In genomic region chr1:92776353-92776752, GRCm38 (mm10) we compare ENCODE assay signal across 24 mouse cellular contexts.
"Had no signal": no experiment of that assay in that cellular context is flagged by ENCODE, and none has a peak within 500 bp of the region (broad histone marks: within the 10 kb centered on the region; RNA-seq: fewer than 3 reads in every experiment).

No protein-coding gene starts in this region.

- H3K4me2 ChIP-seq: liver, embryonic 15.5 days; lung, embryonic 15.5 days; midbrain, embryonic 12.5 days; neural tube, embryonic 13.5 days; neural tube, embryonic 15.5 days; stomach, embryonic 15.5 days had no signal

- H3K4me3 ChIP-seq: liver, embryonic 15.5 days; lung, embryonic 15.5 days; megakaryocyte, embryonic 14.5 days; midbrain, embryonic 12.5 days; neural tube, embryonic 13.5 days; neural tube, embryonic 15.5 days; stomach, embryonic 15.5 days had no signal

- H3K4me1 ChIP-seq: neural tube, embryonic 13.5 days had no signal

- H3K27ac ChIP-seq: liver, embryonic 15.5 days; lung, embryonic 15.5 days; macrophage; midbrain, embryonic 12.5 days; neural tube, embryonic 13.5 days; neural tube, embryonic 15.5 days; stomach, embryonic 15.5 days; stomach, postnatal 0 days had no signal

- H3K36me3 ChIP-seq: liver, embryonic 15.5 days; lung, embryonic 15.5 days; midbrain, embryonic 12.5 days; neural tube, embryonic 13.5 days; neural tube, embryonic 15.5 days; stomach, embryonic 15.5 days had no signal

- ATAC-seq: liver, postnatal 0 days; lung, postnatal 0 days; midbrain, embryonic 16.5 days had no signal

- H3K27me3 ChIP-seq: liver, embryonic 15.5 days; neural tube, embryonic 13.5 days; neural tube, embryonic 15.5 days; stomach, embryonic 15.5 days had no signal

- H3K9me3 ChIP-seq: liver, embryonic 15.5 days; lung, embryonic 15.5 days; megakaryocyte, embryonic 14.5 days; midbrain, embryonic 12.5 days; neural tube, embryonic 13.5 days; neural tube, embryonic 15.5 days; stomach, embryonic 15.5 days had no signal

- H3K9ac ChIP-seq: liver, embryonic 15.5 days; liver, postnatal 0 days; lung, embryonic 15.5 days; midbrain, embryonic 12.5 days; neural tube, embryonic 13.5 days; neural tube, embryonic 15.5 days; stomach, embryonic 15.5 days had no signal

- DNase-seq: liver, postnatal 0 days; lung, adult 2 months; lung, postnatal 14 days; lung, postnatal 36 days; midbrain, embryonic 14.5 days; retina, postnatal 1 day; right cerebral cortex, adult 18-20 months; right cerebral cortex, postnatal 25 days; right cerebral cortex, postnatal 4 days; spleen, adult 18-20 months; thymus, adult 2 months; thymus, postnatal 25 days; thymus, postnatal 4 days had no signal
